Mouse (Mus musculus): ENCODE results near the gene Scamp3.

Gene Scamp3

DNA sequence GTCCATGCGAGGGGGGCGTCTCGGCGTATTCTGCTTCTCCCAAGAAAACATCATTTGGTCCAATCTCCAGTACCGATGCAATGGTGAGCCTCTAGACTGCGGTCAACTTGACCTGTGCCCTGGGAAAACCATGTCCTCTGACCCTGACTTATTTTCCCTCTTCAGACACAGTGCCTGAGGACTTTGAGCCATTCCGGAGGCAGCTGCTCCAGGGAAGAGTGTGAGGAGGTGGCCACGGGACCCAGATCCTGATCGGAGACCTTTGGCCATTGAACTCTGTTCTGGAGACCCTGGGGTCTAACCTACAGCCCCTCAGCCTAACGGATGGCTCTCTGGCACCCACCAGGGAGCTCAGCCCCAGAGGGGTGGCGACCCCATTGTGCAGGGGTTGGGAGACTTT lies 49.1 kb downstream of the Scamp3 start:
- in situ Hi-C loops (cut with MboI, MseI) = no loop called here

DNA sequence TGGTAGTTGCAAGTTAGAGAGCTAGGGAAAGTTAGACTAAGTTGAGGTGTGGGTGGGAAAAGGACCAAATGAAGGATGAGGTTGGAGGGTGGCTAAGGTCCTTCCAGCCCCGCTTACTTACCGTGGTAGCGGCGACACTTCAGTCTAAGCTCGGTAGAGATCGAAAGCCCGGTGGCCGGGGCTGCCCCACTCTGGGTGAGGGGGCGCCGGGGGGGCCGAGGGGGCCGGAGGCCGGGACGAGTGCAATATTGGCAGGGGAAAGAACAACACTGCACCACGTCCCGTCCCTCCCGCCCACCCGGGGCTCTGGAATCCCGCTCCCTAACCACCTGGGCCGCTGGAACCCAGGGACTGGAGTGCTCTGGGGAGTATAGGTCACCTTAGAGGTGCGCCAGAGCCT lies 49.6 kb downstream of the Scamp3 start, which contains the start of gene Mtx1:
Mtx1 (minus strand) TSS at position 189 of the 400 bp plus-strand sequence.
- in situ Hi-C loops (cut with MboI, MseI) = no loop called here

DNA sequence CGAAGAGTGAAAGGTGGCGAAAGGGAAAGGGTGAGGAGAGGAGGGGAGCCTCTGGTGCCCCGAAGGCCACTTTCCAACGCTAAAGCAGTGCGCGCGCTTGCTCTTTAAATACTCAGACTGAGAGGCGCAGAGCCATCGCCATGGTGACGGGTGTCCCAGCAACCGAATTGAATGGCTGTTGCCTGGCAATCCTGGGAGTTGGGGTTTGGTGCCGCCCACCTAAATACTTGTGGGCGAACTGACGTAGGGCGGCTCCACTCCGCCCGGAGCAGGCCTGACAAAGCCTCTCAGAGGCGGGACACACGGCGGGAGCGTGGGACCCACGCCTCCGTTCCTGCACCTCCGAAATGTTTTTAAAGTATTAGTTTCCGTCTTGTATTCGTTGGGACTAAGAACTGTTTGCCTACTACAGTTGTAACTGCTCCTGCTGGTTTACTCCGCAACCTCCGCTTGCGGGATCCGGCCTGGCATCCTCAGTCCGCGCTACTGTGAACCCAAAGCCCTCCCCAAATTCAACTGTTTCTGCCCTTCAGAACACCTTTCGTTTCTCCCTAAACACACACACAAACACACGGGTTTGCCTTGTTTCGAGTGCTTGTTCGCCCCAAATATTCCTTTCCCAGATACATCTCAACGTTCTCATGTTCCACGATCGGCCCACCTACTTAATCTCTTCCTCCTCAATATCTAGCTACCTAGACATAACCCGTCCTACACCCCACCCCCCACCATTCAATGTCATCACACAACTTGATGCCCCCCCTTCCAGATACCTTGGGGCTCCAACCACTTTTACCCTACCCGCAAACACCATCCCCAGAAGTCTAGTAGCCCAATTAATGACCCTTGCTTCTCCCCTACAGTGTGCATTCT lies 50.3 kb downstream of the Scamp3 start:
- in situ Hi-C loops (cut with MboI, MseI) = no loop called here

DNA sequence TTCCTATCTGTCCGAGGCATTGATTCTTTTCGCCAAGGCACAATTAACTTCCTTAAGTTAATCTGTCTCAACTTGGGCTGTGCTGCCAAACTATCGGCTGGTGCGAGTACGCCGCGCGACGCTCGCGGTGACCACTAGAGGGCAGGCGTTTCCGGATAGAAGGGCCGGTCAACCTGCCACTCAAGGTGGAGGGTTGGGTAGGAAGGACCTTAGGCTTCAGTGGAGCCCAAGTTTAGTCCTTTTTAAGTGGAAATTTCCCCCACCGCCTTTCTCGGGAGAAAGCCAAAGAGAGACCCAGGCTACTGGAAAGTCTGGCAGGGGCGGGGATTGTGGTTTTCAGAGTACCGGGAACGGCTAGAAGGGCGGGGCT lies 50.9 kb downstream of the Scamp3 start:
- in situ Hi-C loops (cut with MboI, MseI) = no loop called here

DNA sequence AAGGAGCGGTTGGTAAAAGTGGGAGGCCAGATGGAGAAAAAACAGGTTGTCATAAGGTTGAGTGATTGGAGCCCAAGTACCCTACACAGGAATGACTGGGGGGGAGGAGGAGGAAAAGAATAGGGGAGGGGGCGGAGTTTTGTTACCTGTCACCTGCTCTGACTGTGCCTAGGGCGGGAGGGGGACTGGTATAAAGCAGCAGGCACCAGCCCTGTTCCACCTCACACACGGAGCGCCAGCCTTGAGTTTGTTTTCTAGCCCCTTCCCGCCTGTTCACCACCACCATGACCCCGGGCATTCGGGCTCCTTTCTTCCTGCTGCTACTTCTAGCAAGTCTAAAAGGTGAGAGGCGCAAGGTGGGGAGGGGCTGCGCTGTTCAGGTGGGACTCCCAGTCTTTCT lies 51.6 kb downstream of the Scamp3 start, which contains the start of gene Muc1:
Muc1 (plus strand) TSS at position 222 of the 400 bp plus-strand sequence.
- in situ Hi-C loops (cut with MboI, MseI) = no loop called here

DNA sequence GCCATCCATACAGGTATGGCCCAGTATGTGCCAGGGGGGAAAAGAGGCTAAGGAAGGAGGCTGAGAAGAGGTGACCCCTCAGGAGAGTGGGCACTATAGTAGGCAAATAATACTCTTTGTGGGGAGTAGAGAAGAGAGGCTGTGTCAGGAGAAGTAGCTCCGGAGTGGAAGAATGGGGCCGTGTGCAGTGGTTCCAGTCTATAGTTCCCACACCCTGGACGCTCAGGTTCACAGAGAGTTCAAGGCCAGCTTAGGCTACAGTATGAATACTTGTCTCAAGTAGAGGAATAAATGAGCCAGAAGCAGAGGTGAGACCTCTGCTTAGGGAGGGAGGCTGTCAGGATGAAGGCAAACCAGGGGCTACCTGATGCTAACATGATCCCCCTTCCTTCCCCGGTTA lies 52.0 kb downstream of the Scamp3 start:
- in situ Hi-C loops (cut with MboI, MseI) = no loop called here

DNA sequence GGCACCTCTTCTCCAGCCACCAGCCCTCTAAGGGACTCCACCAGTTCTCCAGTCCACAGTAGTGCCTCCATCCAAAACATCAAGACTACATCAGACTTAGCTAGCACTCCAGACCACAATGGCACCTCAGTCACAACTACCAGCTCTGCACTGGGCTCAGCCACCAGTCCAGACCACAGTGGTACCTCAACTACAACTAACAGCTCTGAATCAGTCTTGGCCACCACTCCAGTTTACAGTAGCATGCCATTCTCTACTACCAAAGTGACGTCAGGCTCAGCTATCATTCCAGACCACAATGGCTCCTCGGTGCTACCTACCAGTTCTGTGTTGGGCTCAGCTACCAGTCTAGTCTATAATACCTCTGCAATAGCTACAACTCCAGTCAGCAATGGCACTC lies 53.3 kb downstream of the Scamp3 start:
- in situ Hi-C loops (cut with MboI, MseI) = no loop called here

DNA sequence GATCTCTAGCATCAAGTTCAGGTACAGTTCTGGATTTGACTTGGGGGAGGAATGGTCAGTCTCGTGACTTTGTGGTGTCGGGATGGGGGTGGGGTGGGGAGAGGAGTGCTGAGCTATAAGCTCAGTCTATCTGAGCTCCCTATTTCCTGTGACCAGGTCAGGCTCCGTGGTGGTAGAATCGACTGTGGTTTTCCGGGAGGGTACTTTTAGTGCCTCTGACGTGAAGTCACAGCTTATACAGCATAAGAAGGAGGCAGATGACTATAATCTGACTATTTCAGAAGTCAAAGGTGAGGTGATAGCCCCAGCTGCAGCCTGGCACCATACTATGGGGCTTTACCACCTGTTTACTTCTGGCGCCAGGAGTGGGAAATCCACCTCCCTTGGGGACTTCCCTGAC lies 54.1 kb downstream of the Scamp3 start:
- in situ Hi-C loops (cut with MboI, MseI) = no loop called here

DNA sequence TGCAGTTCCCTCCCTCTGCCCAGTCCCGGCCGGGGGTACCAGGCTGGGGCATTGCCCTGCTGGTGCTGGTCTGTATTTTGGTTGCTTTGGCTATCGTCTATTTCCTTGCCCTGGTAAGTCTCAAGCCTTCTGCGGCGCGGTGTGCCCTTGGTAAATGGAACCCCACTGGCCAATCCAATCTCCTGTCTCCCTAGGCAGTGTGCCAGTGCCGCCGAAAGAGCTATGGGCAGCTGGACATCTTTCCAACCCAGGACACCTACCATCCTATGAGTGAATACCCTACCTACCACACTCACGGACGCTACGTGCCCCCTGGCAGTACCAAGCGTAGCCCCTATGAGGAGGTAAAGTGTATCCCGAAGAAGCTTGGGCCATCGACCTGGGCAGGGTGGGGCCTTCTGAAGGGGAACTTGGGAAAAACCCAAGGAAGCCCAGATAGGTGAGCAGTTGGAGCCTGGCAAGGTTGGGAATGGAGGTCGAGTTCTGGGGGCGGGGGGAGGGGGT lies 54.6 kb downstream of the Scamp3 start:
- in situ Hi-C loops (cut with MboI, MseI) = no loop called here
